Mouse (Mus musculus) heart, adult 2 months (tissue): ENCODE data around the gene Slc44a2.

Source experiments
- CTCF ChIP-seq: fragments of 200-600 bp; IDR thresholded peaks from 2 replicates; pipeline ENCODE4 v1.8.1; 2022; ENCODE audit warnings: antibody characterized with exemption, mild to moderate bottlenecking, moderate library complexity
- EP300 ChIP-seq: fragments of 200-500 bp; IDR thresholded peaks from 2 replicates; pipeline ENCODE4 v1.6.1; 2011; ENCODE audit warnings: low read depth, low read length, control low read depth; ENCODE audit not compliant: insufficient read depth
- POLR2A ChIP-seq: fragments of 200-500 bp; IDR thresholded peaks from 2 replicates; pipeline ENCODE4 v1.6.1; 2011; ENCODE audit warnings: mild to moderate bottlenecking, low read depth, low read length, control low read depth; ENCODE audit not compliant: insufficient read depth

- TF ChIP-seq CTCF (no peak), POLR2A (no peak), EP300 (0 out of 2 replicates have a peak, but pooled peaks have one; percentile 48)
Observed at GRCm38 (mm10) chr9:21329041-21329440, 8.5 kb downstream of the Slc44a2 start.
